Mouse (Mus musculus): ENCODE results near the gene Cdc42se2.

GRCm38 (mm10) chr11:54699972-54700371, 87.5 kb downstream of the Cdc42se2 start:
- TF ChIP-seq POLR2A (IDR thresholded peaks at IDR 0.05; ENCODE audit: control insufficient read depth, extremely low read depth, insufficient read depth, low read length, poor library complexity) (no peak), CTCF (IDR thresholded peaks at IDR 0.05; ENCODE audit: borderline replicate concordance, control insufficient read depth, extremely low read depth, insufficient read depth, low read length, poor library complexity) (no peak)

Measured in thymus, adult 2 months (tissue).